ENCODE assay signal across 10 mouse cellular contexts in the genomic region with DNA sequence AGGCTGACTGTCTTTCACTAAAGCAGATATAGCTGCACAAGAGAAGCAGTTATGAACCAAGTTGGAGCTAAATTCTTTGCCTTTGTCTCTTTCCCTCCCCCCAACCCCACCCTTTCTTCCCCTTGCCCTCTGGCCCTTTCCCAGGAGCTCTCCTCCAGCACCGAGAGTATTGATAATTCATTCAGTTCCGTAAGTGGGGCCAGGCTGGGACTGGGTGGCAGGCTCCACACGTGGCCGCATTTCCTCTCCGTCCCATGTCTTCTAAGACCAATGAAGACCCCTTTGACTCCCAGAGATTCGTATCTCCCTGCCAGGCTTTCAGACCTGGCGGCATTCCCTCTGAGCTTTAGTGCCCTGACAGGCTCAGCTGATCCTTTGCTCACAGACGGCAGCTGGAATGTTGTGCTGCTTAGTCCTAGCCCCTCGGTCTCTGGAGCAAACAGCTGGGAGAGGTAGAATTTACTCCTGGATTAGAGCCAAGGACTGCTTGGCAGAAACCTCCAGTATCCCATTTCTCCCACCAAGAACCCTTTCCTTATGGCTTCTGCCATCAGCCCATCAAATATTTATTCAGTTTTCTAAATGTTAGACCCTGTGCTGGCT. TPM values are rescaled to one million over a fixed set of nuclear protein-coding genes. Genes with fewer than 3 reads are reported as not detected.
DNase-seq lines count a peak whose midpoint lies in the region; ATAC-seq and TF ChIP-seq lines count a peak whose summit lies in the region.
"Had no signal": no experiment of that assay in that cellular context is flagged by ENCODE, and none has a peak within 500 bp of the region (broad histone marks: within the 10 kb centered on the region; RNA-seq: fewer than 3 reads in every experiment).

No protein-coding gene starts in this region.

- peaks cover 6% of the 10 kb centered on the region for H3K36me3 ChIP-seq in kidney, adult 2 months (ENCODE audit: control insufficient read depth, insufficient read depth, low read length)
- H3K36me3 ChIP-seq in heart, embryonic 15.5 days = peaks cover 23% of the 10 kb centered on the region

- TF ChIP-seq CTCF in kidney, adult 2 months (conservative IDR thresholded peaks at IDR 0.05; ENCODE audit: insufficient read depth, insufficient read length, low read depth, low read length) = no peak
- TF ChIP-seq CTCF in brain, embryonic 14.5 days (IDR thresholded peaks at IDR 0.05; ENCODE audit: borderline replicate concordance, extremely low read depth, insufficient read depth, insufficient read length) = no peak

- no peak for ATAC-seq in heart, embryonic 15.5 days (replicated peaks; ENCODE audit: insufficient number of reproducible peaks, insufficient read depth, low FRiP score, low read depth)

- peak overlapping the region; percentile 15; the same call in 1 of the 2 replicates for H3K9ac ChIP-seq in heart, embryonic 15.5 days
- H3K9ac ChIP-seq: neural tube, embryonic 12.5 days had no signal

- peak; percentile 15 for DNase-seq in kidney, adult 2 months
- no peak for DNase-seq in kidney, adult 11 months
- peak; percentile 30 for DNase-seq in brain, embryonic 14.5 days (ENCODE audit: low read depth)
- peak; percentile 12 for DNase-seq in lung, postnatal 36 days
- no peak for DNase-seq in urinary bladder, postnatal 4 days (ENCODE audit: low spot score in 2 of 2)
- no peak for DNase-seq in adrenal gland, adult 18-20 months (ENCODE audit: low spot score in 2 of 2)
- DNase-seq in right cerebral cortex, postnatal 4 days = no peak
- DNase-seq: adrenal gland, postnatal 10 days had no signal

- H3K4me2 ChIP-seq in heart, embryonic 15.5 days = peak overlapping the region; percentile 21; the same call in 1 of the 2 replicates
- H3K4me2 ChIP-seq: neural tube, embryonic 12.5 days had no signal

- WGBS in kidney, adult 2 months = 40% methylated on average over 9 of the region's 9 CpGs
- WGBS in heart, embryonic 15.5 days = 28% methylated on average over 9 of the region's 9 CpGs

- no peaks in the 10 kb centered on the region for H3K9me3 ChIP-seq in heart, embryonic 15.5 days (replicated peaks)
- H3K9me3 ChIP-seq: neural tube, embryonic 12.5 days had no signal

- H3K27ac ChIP-seq in kidney, adult 2 months (ENCODE audit: insufficient read depth, low read depth, low read length) = no peak overlapping the region
- H3K27ac ChIP-seq in heart, embryonic 15.5 days = peak overlapping the region; percentile 53
- H3K27ac ChIP-seq: neural tube, embryonic 12.5 days had no signal

- TF ChIP-seq POLR2A in kidney, adult 2 months (IDR thresholded peaks at IDR 0.05; ENCODE audit: low read depth, low read length) = no peak
- no peak for TF ChIP-seq POLR2A in brain, embryonic 14.5 days (IDR thresholded peaks at IDR 0.05; ENCODE audit: borderline replicate concordance, extremely low read depth, insufficient read depth, insufficient read length, poor library complexity, severe bottlenecking)

- H3K4me3 ChIP-seq in kidney, adult 2 months (ENCODE audit: insufficient read depth, low read depth, low read length) = no peak overlapping the region
- H3K4me3 ChIP-seq in heart, embryonic 15.5 days = no peak overlapping the region
- H3K4me3 ChIP-seq: neural tube, embryonic 12.5 days had no signal

- H3K4me1 ChIP-seq in kidney, adult 2 months (ENCODE audit: control insufficient read depth, insufficient read depth, low read length) = peaks cover 6% of the 10 kb centered on the region; the same call in 1 of the 2 replicates
- peaks cover 46% of the 10 kb centered on the region for H3K4me1 ChIP-seq in heart, embryonic 15.5 days (replicated peaks)
- H3K4me1 ChIP-seq: neural tube, embryonic 12.5 days had no signal

- H3K27me3 ChIP-seq in kidney, adult 2 months (replicated peaks; ENCODE audit: control insufficient read depth, insufficient read depth, low read length) = no peaks in the 10 kb centered on the region
- no peaks in the 10 kb centered on the region for H3K27me3 ChIP-seq in heart, embryonic 15.5 days
- H3K27me3 ChIP-seq: neural tube, embryonic 12.5 days had no signal

RNA-seq across cellular contexts. Expression of a gene that starts 14.7 kb away (rescaled TPM):
- 35.9 and 41.7 TPM in 2 replicates for polyA plus RNA-seq in kidney, adult 2 months (2012; rRNA removed)
- polyA plus RNA-seq in brain, embryonic 14.5 days (2012; rRNA removed) = 53.9 and 59.5 TPM in 2 replicates
- 14.7 and 20.8 TPM in 2 replicates for polyA plus RNA-seq in heart, embryonic 15.5 days (2015; fragmentation: Nextera tagmentation; extraction: Ambion mirVana)
- 10 to 100 TPM; 62.9 to 65.3 TPM for total RNA-seq in adrenal gland, adult 18-20 months (2021)

RNA-seq across cellular contexts. Expression of a gene that starts 26.0 kb away (rescaled TPM):
- 16.3 and 18.5 TPM in 2 replicates for polyA plus RNA-seq in kidney, adult 2 months (2012; rRNA removed)
- 23.6 and 25.1 TPM in 2 replicates for polyA plus RNA-seq in brain, embryonic 14.5 days (2012; rRNA removed)
- 12.3 and 18.3 TPM in 2 replicates for polyA plus RNA-seq in heart, embryonic 15.5 days (2015; fragmentation: Nextera tagmentation; extraction: Ambion mirVana)
- total RNA-seq in adrenal gland, adult 18-20 months (2021) = 10 to 100 TPM; 22.7 to 26.1 TPM

RNA-seq across cellular contexts. Expression of a gene that starts 35.4 kb away (rescaled TPM):
- 10.3 and 12.8 TPM in 2 replicates for polyA plus RNA-seq in kidney, adult 2 months (2012; rRNA removed)
- polyA plus RNA-seq in brain, embryonic 14.5 days (2012; rRNA removed) = 26.1 and 29.6 TPM in 2 replicates
- 3.6 and 6.8 TPM in 2 replicates for polyA plus RNA-seq in heart, embryonic 15.5 days (2015; fragmentation: Nextera tagmentation; extraction: Ambion mirVana)
- 10 to 100 TPM; 13.4 to 20.4 TPM for total RNA-seq in adrenal gland, adult 18-20 months (2021)

RNA-seq across cellular contexts. Expression of a gene that starts 53.2 kb away (rescaled TPM):
- polyA plus RNA-seq in kidney, adult 2 months (2012; rRNA removed) = 136 TPM in 2 replicates
- 256 and 330 TPM in 2 replicates for polyA plus RNA-seq in brain, embryonic 14.5 days (2012; rRNA removed)
- 168 and 198 TPM in 2 replicates for polyA plus RNA-seq in heart, embryonic 15.5 days (2015; fragmentation: Nextera tagmentation; extraction: Ambion mirVana)
- 100 to 1,000 TPM; 267 to 274 TPM for total RNA-seq in adrenal gland, adult 18-20 months (2021)

RNA-seq across cellular contexts. Expression of a gene that starts 56.4 kb away (rescaled TPM):
- 785 and 803 TPM in 2 replicates for polyA plus RNA-seq in kidney, adult 2 months (2012; rRNA removed)
- 9.7 and 10.6 TPM in 2 replicates for polyA plus RNA-seq in brain, embryonic 14.5 days (2012; rRNA removed)
- polyA plus RNA-seq in heart, embryonic 15.5 days (2015; fragmentation: Nextera tagmentation; extraction: Ambion mirVana) = 89.6 and 103 TPM in 2 replicates
- 10 to 100 TPM; 58.8 to 64.6 TPM for total RNA-seq in adrenal gland, adult 18-20 months (2021)

Comparison
In these comparisons a context has a peak if more than half of its experiments do, and no peak if none do; other contexts are left out.
1. DNase-seq: peak in kidney, adult 2 months (single experiment), brain, embryonic 14.5 days (single experiment) and lung, postnatal 36 days (single experiment); none in kidney, adult 11 months (single experiment), urinary bladder, postnatal 4 days (0 of 2), adrenal gland, adult 18-20 months (0 of 2) and right cerebral cortex, postnatal 4 days (single experiment).